Mouse (Mus musculus) urinary bladder, postnatal 10 days (tissue): Measurements from ENCODE around the gene Rras.

ENCODE experiments used
- DNase-seq: peaks from one replicate; pipeline ENCODE4 v3.0.0; 2022; ENCODE audit warnings: low spot score

Gene Rras

GRCm38 (mm10) chr7:45053117-45053930 is 35.6 kb downstream of the Rras start:
- no peak for DNase-seq

- DNase-seq, result peak; percentile 74
Measured at GRCm38 (mm10) chr7:45053931-45054510, 36.3 kb downstream of the Rras start.

GRCm38 (mm10) chr7:45056329-45056971 is 38.7 kb downstream of the Rras start:
- no peak for DNase-seq

GRCm38 (mm10) chr7:45056972-45057348 is 39.2 kb downstream of the Rras start:
- DNase-seq, result no peak

GRCm38 (mm10) chr7:45058607-45059571 is 41.1 kb downstream of the Rras start:
- DNase-seq, result no peak

GRCm38 (mm10) chr7:45060632-45061122 is 42.9 kb downstream of the Rras start:
- DNase-seq, result no peak

- DNase-seq, result no peak
Measured at GRCm38 (mm10) chr7:45061532-45062075, 43.8 kb downstream of the Rras start.

GRCm38 (mm10) chr7:45062239-45062835 is 44.6 kb downstream of the Rras start, which contains the start of the genes Nosip and Prrg2:
Nosip (plus strand) TSS chr7:45062429.
Prrg2 (minus strand) TSS chr7:45062677.
- peak; percentile 67 for DNase-seq

- DNase-seq, result no peak
Measured at GRCm38 (mm10) chr7:45067190-45067999, 49.6 kb downstream of the Rras start.

GRCm38 (mm10) chr7:45068000-45068318 is 50.2 kb downstream of the Rras start:
- DNase-seq, result no peak

GRCm38 (mm10) chr7:45069671-45070070 is 51.9 kb downstream of the Rras start:
- no peak for DNase-seq
